Mouse (Mus musculus): ENCODE results near the gene Nkx2-4.
A peak's percentile ranks its signal among the peaks of the same experiment; 100 is the strongest.

Gene Nkx2-4

DNA sequence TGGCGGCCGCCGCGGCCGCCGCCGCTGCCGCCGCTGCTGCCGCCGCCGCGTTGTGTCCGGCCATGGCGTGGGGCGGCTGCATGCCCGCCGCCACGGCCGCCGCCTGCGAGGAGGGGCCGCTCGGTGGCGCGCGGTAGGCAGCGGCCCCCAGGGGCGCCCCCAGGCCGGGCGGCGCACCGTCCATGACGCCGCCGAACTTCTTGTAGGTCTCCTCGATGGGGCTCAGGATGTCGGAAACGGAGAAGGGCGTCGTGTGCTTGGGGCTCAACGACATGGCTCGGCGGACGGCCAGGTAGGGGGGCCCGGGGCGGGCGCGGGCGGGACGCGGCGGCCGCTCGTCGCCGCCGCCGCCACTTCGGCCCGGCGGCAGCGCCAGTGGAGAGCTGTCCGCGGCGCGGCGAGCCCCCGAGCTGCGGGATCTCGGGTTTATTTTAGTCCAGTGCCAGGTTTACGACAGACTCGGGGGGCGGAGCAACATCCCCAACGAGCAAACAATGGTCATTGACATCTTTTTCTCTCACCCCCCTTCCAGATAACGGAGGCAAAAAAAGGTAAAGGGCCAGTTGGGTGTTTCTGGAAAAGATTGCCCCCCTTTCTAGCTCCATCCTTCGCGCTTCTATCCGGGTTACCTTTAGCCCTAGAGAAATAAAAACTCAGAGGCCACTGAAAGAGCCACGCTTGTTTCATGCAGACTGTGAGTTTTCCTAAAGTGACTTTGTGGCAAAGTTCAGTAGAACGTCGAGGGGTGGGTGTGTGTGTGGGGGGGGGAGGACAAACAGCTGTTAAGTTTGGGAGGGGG is at the start of gene Nkx2-4:
Nkx2-4 (minus strand) TSS at position 374 of the 799 bp plus-strand sequence.
- DNase-seq (ENCODE audit: low spot score in 2 of 2): peak in 1 of 2 experiments; percentile 14

DNA sequence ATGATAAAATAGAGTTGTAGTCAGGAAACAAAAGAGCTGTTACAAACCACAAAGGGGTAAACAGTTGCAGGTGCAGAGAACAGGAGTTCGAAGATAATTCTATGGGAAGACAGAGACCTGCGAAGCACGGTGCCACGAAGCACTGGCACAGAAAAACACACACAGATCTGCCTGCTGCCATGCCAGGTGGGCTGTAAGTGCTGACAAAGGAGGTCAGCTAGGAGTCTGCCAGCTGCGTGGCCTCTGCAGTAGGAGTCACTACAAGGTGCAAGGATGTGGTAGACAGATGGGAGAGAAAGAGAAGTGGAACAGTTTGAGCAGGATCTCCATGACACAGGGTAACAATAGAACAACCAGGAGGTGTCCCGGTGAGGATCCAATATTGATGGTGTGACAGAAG is 42.1 kb upstream of the Nkx2-4 start:
- DNase-seq (ENCODE audit: low spot score in 2 of 2): no peak

DNA sequence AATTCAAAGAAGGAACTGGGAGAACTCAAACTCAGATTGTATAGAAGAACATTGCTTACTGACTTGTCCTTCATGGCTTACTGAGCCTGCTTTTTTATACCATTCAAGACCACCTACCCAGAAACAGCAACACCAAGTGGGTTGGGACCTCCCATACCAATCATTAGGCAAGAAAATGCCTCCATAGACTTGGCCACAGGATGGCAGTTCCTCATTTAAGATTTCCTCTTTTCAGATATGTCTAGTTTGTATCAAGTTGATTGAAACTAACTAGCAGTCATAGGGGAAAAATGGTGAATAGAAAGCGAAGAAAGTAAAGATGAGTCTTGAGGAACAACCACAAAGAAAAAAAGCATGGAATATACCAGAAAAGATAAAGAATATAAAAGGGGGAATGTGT is 34.5 kb upstream of the Nkx2-4 start:
- no peak for DNase-seq (ENCODE audit: low spot score in 2 of 2)

DNA sequence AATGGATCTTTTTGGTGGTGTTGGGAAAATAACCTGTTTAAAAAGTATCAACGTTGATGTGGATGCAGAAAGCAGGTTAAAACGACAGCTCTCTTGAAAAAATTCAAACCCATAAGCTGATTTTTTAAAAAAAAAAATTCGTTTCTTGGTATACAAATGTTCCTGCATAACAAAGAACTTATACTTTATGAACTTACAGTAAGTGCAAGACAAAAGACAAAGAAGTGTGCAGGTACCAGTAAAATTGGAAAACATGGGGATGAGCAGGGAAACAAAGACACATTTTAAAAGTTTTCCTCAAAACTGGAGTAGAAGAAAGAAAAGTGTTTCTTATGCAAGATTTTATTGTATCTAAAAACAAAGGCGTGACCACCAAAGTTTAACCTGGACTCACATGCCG is 1.2 kb upstream of the Nkx2-4 start:
- DNase-seq (ENCODE audit: low spot score in 2 of 2): no peak

DNA sequence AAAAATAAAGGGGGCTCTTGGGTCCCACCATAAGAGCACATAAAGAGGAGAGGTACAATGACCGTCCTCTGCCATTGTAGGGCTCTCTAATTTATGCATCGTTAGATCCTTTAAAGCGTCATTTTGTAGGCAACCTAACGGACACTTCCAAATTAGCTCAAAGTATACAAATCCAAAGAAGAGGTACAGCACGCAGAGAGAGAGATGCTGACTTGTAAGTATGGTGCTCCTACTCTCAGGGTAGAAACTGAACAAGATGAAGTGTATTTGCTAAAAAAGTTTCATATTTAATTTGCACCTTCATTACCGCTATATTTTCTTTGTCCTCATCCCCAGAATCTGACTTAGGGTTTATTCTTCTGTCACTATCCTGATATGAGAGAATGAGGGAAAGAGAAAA is 692 bp upstream of the Nkx2-4 start:
- DNase-seq (ENCODE audit: low spot score in 2 of 2): no peak

DNA sequence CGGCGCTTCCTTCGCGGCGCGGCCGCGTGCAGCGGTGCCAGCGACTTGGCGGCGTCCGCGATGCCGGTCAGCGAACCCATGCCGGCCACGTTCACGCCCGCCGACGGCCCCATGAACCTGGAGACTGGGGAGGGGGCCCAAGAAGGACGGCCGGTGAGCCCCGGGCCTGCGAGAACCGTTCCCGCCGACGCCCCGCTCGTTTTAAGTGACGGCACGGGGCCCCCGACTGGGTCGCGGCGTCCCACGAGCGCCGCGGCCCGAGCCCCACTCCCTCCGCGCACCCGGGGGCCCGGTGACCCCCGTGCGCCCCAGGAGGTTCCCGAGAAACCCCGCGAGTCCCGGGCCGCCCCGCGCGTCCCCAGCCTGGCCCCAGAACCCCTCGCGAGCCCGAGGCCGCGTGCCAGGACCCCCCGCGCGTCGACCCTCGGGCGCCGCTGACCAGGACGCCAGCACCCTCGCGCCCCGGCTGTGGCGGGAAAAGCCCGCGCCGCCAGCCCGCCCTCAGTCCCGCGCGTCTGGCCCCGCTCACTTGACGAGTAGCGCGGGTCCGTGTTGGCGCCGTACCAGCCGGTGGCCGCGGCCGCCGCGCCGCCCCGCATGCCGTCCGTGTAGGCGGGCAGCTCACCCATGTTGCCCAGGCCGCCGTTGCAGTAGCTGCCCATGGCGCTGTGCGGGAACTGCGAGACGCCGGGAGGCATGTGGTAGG is 726 bp downstream of the Nkx2-4 start:
- no peak for DNase-seq (ENCODE audit: low spot score in 2 of 2)

DNA sequence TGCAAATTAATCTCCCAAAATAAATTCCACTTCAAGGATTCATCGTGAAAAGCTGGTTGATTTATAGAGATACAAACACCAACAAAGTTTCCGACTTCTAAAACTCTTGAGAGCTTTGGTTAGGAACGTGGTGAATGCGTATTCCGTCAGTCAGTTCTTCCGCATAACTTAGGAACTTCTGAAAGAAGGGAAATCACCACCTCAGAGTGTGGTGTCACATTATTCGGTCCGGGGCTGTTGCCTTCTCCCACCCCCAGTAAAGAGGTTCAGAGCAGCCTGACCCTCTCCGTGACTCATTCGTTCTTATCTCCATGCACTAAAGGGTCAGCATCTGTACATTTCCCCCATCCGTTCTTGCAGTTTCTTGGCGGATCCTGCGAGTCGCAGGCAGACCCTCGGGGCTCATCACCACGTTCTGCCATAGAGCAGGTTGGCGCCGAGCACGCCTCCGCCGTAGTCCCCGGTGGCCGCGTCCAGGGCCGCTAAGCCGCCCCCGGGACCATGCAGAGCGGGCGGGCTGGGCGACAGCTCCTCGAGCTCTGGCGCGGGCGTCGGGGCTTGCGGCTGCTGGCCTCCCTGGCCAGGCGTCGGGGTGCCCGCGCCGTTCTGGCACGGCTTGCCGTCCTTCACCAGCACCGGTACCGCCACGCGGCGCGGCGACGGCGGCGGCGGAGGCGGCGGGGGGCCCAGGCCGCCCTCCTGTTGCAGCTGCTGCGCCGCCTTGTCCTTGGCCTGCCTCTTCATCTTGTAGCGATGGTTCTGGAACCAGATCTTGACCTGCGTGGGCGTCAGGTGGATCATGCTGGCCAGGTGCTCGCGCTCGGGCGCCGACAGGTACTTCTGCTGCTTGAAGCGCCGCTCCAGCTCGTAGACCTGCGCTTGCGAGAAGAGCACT is 1.5 kb downstream of the Nkx2-4 start:
- peak in 1 of 2 experiments; percentile 30 for DNase-seq (ENCODE audit: low spot score in 2 of 2)

DNA sequence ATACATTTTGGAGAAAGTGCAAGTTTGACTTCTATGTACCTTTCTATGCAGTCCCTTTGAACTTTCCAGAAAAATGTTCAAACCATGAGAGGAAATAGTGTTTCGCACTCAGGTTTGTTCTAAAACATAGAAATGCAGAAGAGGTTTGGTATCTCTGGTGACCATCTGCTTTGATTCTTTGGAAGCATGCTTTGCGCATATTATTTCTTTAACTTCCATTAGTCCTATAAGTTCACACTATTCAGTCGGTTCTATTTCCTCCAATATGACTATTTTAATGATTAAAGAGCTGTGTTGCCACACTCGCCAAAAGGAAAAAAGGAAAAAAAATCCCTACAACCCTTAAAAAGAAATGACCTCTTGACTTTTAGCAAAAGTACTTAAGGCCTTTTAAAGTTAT is 2.9 kb downstream of the Nkx2-4 start:
- no peak for DNase-seq (ENCODE audit: low spot score in 2 of 2)

DNA sequence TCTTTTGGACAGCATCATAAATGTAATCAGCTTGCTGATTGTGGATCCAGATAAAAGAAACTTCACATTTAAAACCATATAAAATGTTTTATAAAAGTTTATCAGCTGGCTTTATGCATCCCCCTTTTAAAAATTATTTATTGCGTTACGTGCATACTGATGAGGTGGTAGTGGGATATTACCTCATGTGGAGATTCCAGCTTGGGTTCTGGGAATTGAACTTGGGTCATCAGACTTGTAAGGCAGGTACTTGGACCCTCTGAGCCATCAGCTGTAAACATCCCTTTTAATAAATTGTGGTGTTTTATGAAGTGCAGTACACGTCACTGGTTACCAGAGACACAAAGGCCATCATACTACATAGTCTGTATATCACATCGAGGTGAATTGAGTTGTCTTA is 10.8 kb downstream of the Nkx2-4 start:
- DNase-seq (ENCODE audit: low spot score in 2 of 2): no peak

DNA sequence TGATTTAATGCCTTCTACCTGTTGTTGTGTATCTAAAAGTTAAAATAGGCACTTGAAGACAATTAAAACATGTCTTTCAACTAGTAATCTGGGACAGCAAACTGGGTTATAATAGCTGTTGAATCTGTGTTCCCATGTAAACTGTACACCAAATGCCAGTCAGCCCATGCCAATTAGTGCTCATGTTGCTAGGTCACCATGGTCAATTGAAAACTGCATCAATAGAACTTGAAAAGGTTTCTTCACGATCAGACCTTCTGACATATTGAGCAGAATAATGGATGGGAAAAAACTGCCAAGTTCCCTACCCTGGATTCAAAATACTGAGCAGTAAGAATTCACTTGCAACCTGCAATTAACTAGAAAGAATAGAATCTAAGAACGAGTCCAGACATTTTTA is 11.3 kb downstream of the Nkx2-4 start:
- DNase-seq (ENCODE audit: low spot score in 2 of 2): no peak

DNA sequence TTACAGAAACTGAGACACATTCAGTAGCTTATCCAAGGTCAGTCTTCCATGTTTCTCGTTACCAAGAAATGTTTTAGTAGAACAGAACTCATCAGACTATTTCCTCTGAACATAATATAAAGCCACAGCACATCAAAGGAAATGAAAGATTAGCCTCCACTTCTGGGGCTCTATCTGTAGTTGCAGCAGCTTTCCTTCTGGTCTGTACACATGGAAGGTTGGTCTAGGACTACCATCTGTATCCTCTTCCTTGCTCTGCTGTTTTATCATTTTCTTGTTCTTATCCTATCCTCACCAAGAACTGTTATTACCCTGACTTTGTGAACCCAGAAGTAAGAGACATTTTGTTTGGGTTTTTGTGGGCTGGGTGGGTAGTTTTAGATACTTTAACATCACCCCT is 14.9 kb downstream of the Nkx2-4 start:
- no peak for DNase-seq (ENCODE audit: low spot score in 2 of 2)

DNA sequence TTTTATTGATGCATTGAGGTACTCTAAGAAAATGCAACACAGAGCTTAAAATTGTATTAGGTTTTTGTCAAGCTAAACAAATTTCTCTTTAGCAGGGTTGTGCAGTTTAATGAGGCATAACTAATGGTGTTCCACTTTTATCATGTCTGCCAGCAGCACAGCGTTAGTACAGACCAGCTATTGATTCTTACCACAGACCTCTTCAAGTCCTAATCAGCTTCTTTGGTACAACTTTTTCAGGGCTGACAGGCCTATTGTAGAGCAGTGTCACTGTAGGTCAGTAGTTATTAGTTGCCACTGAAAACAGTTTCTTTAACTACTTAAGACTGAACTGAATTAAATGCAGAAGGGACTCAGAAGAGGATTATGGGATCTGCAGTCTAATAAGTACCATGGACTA is 16.2 kb downstream of the Nkx2-4 start:
- no peak for DNase-seq (ENCODE audit: low spot score in 2 of 2)

DNA sequence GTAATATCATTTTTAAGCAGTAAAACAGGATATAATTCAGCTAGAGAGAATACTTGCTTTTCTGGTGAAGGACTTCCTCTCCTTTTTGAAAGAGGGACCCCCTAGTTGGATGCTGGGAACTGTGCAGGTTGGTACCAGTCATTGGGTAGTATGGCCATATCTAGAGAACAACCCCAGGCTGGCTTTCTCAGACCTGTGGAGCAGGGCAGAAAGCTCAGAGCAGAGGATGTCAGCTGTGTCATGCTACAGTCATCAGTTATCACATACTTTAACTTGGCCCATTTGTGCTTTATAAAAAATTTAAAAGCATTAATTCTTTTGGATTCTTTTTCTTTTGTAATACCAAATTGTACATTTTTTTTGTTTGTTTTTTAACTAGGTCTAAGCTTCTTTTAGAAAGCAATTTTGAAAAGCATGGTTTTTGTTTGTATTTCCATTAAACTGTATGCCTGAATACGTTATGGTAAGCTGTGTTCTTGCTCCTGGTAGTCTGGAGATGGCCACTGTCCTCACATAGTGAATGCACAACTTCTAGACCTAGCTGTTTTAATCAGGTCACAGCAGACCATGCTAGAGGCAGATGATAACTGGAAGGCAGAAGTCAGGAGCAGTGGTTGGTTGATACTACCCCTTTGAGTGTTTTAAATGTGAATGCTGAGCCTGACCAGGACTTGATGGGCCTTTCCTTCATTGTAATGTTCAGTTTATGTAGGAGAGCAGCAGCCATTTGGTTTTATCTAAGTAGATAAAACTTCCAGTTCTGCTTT is 17.6 kb downstream of the Nkx2-4 start:
- DNase-seq (ENCODE audit: low spot score in 2 of 2): no peak

DNA sequence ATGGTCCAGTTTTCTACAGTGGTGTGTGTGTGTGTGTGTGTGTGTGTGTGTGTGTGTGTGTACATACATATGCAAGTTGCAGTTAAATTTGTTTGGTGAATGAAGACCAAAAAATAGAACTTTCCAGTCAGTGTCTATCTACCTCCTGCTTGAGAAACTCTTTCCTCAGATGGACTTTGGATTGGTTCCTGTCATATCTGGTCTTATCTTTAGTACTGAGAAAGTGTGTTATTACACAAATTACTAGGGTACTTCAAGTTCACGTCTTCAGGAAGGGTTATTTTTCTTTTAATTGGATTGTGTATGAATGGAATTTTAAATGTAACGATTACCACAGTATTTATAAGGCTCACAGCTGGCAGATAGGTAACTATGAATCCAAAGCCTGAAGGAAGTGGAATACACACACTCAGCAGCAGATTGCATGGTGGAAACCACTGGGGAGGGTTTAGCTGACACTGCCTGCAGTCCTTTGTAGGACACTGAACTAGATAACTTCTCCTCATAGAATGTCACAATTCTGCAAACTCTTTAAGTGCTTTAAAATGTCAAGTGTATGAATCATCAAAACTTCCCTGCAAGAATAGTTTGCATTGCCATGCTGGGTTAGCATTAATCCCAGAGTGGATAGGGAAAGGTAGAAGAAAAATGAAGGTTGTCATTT is 31.9 kb downstream of the Nkx2-4 start:
- no peak for DNase-seq (ENCODE audit: low spot score in 2 of 2)

DNA sequence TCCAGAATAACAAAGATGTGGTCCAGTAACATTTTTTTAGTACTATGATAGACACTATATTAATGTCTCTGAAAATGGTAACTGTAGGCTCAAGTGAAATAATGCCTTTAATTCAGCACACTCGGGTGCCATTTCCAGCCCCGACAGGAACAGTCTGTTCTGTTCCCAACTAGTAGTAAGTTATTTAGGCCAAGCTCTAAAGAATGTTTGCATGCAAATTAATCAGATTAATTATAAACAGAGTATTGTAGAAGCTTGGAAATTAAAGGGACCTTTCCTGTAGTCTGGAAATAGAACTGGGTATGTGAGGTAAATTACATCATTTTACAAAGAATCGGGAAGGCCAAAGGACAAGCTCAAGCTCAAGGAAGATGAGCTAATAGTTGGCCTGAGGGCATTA is 38.2 kb downstream of the Nkx2-4 start:
- no peak for DNase-seq (ENCODE audit: low spot score in 2 of 2)

DNA sequence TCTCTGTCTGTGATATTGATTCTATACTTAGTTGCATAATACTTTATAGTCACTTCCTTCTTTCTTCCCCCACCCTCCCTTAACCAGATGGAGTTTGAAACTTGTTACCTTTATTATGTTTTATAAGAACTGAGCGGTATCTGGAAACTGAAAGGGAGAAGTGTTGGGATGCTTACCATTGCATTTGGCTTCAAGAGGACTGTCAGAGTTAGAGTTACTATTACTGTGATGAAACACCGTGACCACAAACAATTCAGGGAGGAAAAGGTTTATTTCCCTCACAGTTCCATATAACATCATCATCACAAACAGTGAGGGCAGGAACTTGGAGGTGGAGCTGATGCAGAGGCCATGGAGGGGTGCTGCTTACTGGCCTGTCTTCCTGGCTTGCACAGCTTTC is 49.4 kb downstream of the Nkx2-4 start:
- DNase-seq (ENCODE audit: low spot score in 2 of 2): no peak

Data from urinary bladder, adult 18-20 months (tissue).